Mouse (Mus musculus): ENCODE data around the gene Mphosph6.

Mphosph6 gene

GRCm38 (mm10) chr8:117801443-117802298 lies at the start of gene Mphosph6:
Mphosph6 (minus strand) TSS chr8:117801943.
- in situ Hi-C loops (cut with MboI), result no loop called here

- in situ Hi-C loops (cut with MboI), result no loop called here
Observed at GRCm38 (mm10) chr8:117850420-117850819, 48.7 kb upstream of the Mphosph6 start.

- in situ Hi-C loops (cut with MboI), result no loop called here
Observed at GRCm38 (mm10) chr8:117847865-117848264, 46.1 kb upstream of the Mphosph6 start.

- in situ Hi-C loops (cut with MboI), result no loop called here
Observed at GRCm38 (mm10) chr8:117843694-117844093, 42.0 kb upstream of the Mphosph6 start.

- in situ Hi-C loops (cut with MboI), result no loop called here
Observed at GRCm38 (mm10) chr8:117813524-117813923, 11.8 kb upstream of the Mphosph6 start.

GRCm38 (mm10) chr8:117810676-117811075 lies 8.9 kb upstream of the Mphosph6 start:
- in situ Hi-C loops (cut with MboI), result no loop called here

GRCm38 (mm10) chr8:117805419-117805818 lies 3.7 kb upstream of the Mphosph6 start:
- in situ Hi-C loops (cut with MboI), result no loop called here

- in situ Hi-C loops (cut with MboI), result no loop called here
Observed at GRCm38 (mm10) chr8:117802299-117802689, 551 bp upstream of the Mphosph6 start.

- in situ Hi-C loops (cut with MboI), result no loop called here
Observed at GRCm38 (mm10) chr8:117798066-117798465, 3.7 kb downstream of the Mphosph6 start.

- in situ Hi-C loops (cut with MboI), result no loop called here
Observed at GRCm38 (mm10) chr8:117796464-117796863, 5.3 kb downstream of the Mphosph6 start.

GRCm38 (mm10) chr8:117794581-117794980 lies 7.2 kb downstream of the Mphosph6 start:
- in situ Hi-C loops (cut with MboI), result no loop called here

- in situ Hi-C loops (cut with MboI), result no loop called here
Observed at GRCm38 (mm10) chr8:117792616-117793144, 9.1 kb downstream of the Mphosph6 start.

GRCm38 (mm10) chr8:117786428-117786827 lies 15.3 kb downstream of the Mphosph6 start:
- in situ Hi-C loops (cut with MboI), result no loop called here

- in situ Hi-C loops (cut with MboI), result no loop called here
Observed at GRCm38 (mm10) chr8:117783021-117783420, 18.7 kb downstream of the Mphosph6 start.

GRCm38 (mm10) chr8:117781375-117782129 lies 20.2 kb downstream of the Mphosph6 start:
- in situ Hi-C loops (cut with MboI), result no loop called here

- in situ Hi-C loops (cut with MboI), result no loop called here
Observed at GRCm38 (mm10) chr8:117779344-117779743, 22.4 kb downstream of the Mphosph6 start.

- in situ Hi-C loops (cut with MboI), result no loop called here
Observed at GRCm38 (mm10) chr8:117778531-117779322, 23.0 kb downstream of the Mphosph6 start.

- in situ Hi-C loops (cut with MboI), result no loop called here
Observed at GRCm38 (mm10) chr8:117776075-117776474, 25.7 kb downstream of the Mphosph6 start.

GRCm38 (mm10) chr8:117775626-117776025 lies 26.1 kb downstream of the Mphosph6 start:
- in situ Hi-C loops (cut with MboI), result no loop called here

- in situ Hi-C loops (cut with MboI), result no loop called here
Observed at GRCm38 (mm10) chr8:117772597-117772996, 29.1 kb downstream of the Mphosph6 start.

- in situ Hi-C loops (cut with MboI), result no loop called here
Observed at GRCm38 (mm10) chr8:117772126-117772525, 29.6 kb downstream of the Mphosph6 start.

Data from mature B cell (primary cell).